Mouse (Mus musculus): ENCODE data around the gene Slc8b1. TPM values are rescaled to one million over a fixed set of nuclear protein-coding genes. Genes with fewer than 3 reads are reported as not detected.
A peak's percentile ranks its signal among the peaks of the same experiment; 100 is the strongest.

Slc8b1 gene
- polyA plus RNA-seq, 1 experiment, result 23.0 TPM

GRCm38 (mm10) chr5:120502675-120503143 is 8.3 kb upstream of the Slc8b1 start:
- Histone ChIP-seq H3K27me3 (replicated peaks; ENCODE audit: control insufficient read depth, insufficient read depth, low read length) (no peaks in the 10 kb centered on the region), H3K36me3 (ENCODE audit: control insufficient read depth, insufficient read depth, low read length) (no peaks in the 10 kb centered on the region), H3K4me3 (ENCODE audit: insufficient read depth, low read depth, low read length) (peak overlapping the region; percentile 90), H3K27ac (ENCODE audit: insufficient read depth, low read depth, low read length) (0 out of 2 replicates have a peak overlapping the region, but pooled peaks have one; percentile 33), H3K4me1 (ENCODE audit: control insufficient read depth, insufficient read depth, low read length) (peaks cover 10% of the 10 kb centered on the region)
- TF ChIP-seq CTCF (conservative IDR thresholded peaks at IDR 0.05; ENCODE audit: insufficient read depth, insufficient read length, low read depth, low read length) (no peak), POLR2A (IDR thresholded peaks at IDR 0.05; ENCODE audit: low read depth, low read length) (no peak)
- no peak for DNase-seq
- WGBS, result 6% methylated on average over 12 of the region's 12 CpGs

GRCm38 (mm10) chr5:120503144-120503795 is 7.7 kb upstream of the Slc8b1 start, which contains the start of gene Plbd2:
Gene Plbd2 (minus strand): TSS chr5:120503625.
- Histone ChIP-seq H3K4me1 (ENCODE audit: control insufficient read depth, insufficient read depth, low read length) (peaks cover 10% of the 10 kb centered on the region), H3K27ac (ENCODE audit: insufficient read depth, low read depth, low read length) (peak within 1 kb of the TSS; percentile 33; the same call in 1 of the 2 replicates), H3K4me3 (ENCODE audit: insufficient read depth, low read depth, low read length) (peak within 1 kb of the TSS; percentile 90), H3K36me3 (ENCODE audit: control insufficient read depth, insufficient read depth, low read length) (no peaks in the 10 kb centered on the region), H3K27me3 (replicated peaks; ENCODE audit: control insufficient read depth, insufficient read depth, low read length) (no peaks in the 10 kb centered on the region)
- peak; percentile 89 for DNase-seq
- TF ChIP-seq POLR2A (IDR thresholded peaks at IDR 0.05; ENCODE audit: low read depth, low read length) (no peak), CTCF (conservative IDR thresholded peaks at IDR 0.05; ENCODE audit: insufficient read depth, insufficient read length, low read depth, low read length) (no peak)
- WGBS, result 1% methylated on average over 54 of the region's 55 CpGs

- DNase-seq, result peak; percentile 87
- 20% methylated on average over 16 of the region's 16 CpGs for WGBS
- no peak for TF ChIP-seq POLR2A (IDR thresholded peaks at IDR 0.05; ENCODE audit: low read depth, low read length)
- peak; percentile 94 for TF ChIP-seq CTCF (conservative IDR thresholded peaks at IDR 0.05; ENCODE audit: insufficient read depth, insufficient read length, low read depth, low read length)
- Histone ChIP-seq H3K4me1 (ENCODE audit: control insufficient read depth, insufficient read depth, low read length) (peaks cover 10% of the 10 kb centered on the region), H3K36me3 (ENCODE audit: control insufficient read depth, insufficient read depth, low read length) (no peaks in the 10 kb centered on the region), H3K27ac (ENCODE audit: insufficient read depth, low read depth, low read length) (no peak overlapping the region), H3K4me3 (ENCODE audit: insufficient read depth, low read depth, low read length) (no peak overlapping the region), H3K27me3 (replicated peaks; ENCODE audit: control insufficient read depth, insufficient read depth, low read length) (no peaks in the 10 kb centered on the region)
These were observed 5.6 kb upstream of the Slc8b1 start for GRCm38 (mm10) chr5:120505368-120505767.

GRCm38 (mm10) chr5:120505781-120506180 is 5.2 kb upstream of the Slc8b1 start:
- peaks cover 10% of the 10 kb centered on the region for H3K4me1 ChIP-seq (ENCODE audit: control insufficient read depth, insufficient read depth, low read length)
- H3K36me3 ChIP-seq (ENCODE audit: control insufficient read depth, insufficient read depth, low read length), result no peaks in the 10 kb centered on the region
- H3K27ac ChIP-seq (ENCODE audit: insufficient read depth, low read depth, low read length), result no peak overlapping the region
- H3K4me3 ChIP-seq (ENCODE audit: insufficient read depth, low read depth, low read length), result no peak overlapping the region
- 67% methylated on average over 9 of the region's 9 CpGs for WGBS
- H3K27me3 ChIP-seq (replicated peaks; ENCODE audit: control insufficient read depth, insufficient read depth, low read length), result no peaks in the 10 kb centered on the region
- DNase-seq, result no peak
- TF ChIP-seq POLR2A (IDR thresholded peaks at IDR 0.05; ENCODE audit: low read depth, low read length), result no peak
- TF ChIP-seq CTCF (conservative IDR thresholded peaks at IDR 0.05; ENCODE audit: insufficient read depth, insufficient read length, low read depth, low read length), result no peak

- Histone ChIP-seq H3K4me1 (ENCODE audit: control insufficient read depth, insufficient read depth, low read length) (peaks cover 10% of the 10 kb centered on the region), H3K36me3 (ENCODE audit: control insufficient read depth, insufficient read depth, low read length) (no peaks in the 10 kb centered on the region), H3K27me3 (replicated peaks; ENCODE audit: control insufficient read depth, insufficient read depth, low read length) (no peaks in the 10 kb centered on the region), H3K27ac (ENCODE audit: insufficient read depth, low read depth, low read length) (no peak overlapping the region), H3K4me3 (ENCODE audit: insufficient read depth, low read depth, low read length) (no peak overlapping the region)
- WGBS, result 59% methylated on average over 9 of the region's 9 CpGs
- DNase-seq, result no peak
- TF ChIP-seq CTCF (conservative IDR thresholded peaks at IDR 0.05; ENCODE audit: insufficient read depth, insufficient read length, low read depth, low read length), result no peak
- TF ChIP-seq POLR2A (IDR thresholded peaks at IDR 0.05; ENCODE audit: low read depth, low read length), result no peak
These were observed 4.5 kb upstream of the Slc8b1 start for GRCm38 (mm10) chr5:120506490-120506889.

- no peak for TF ChIP-seq CTCF (conservative IDR thresholded peaks at IDR 0.05; ENCODE audit: insufficient read depth, insufficient read length, low read depth, low read length)
- TF ChIP-seq POLR2A (IDR thresholded peaks at IDR 0.05; ENCODE audit: low read depth, low read length), result no peak
- 75% methylated on average over 4 of the region's 4 CpGs for WGBS
- no peaks in the 10 kb centered on the region for H3K36me3 ChIP-seq (ENCODE audit: control insufficient read depth, insufficient read depth, low read length)
- H3K4me1 ChIP-seq (ENCODE audit: control insufficient read depth, insufficient read depth, low read length), result peaks cover 12% of the 10 kb centered on the region
- no peak for DNase-seq
- H3K27ac ChIP-seq (ENCODE audit: insufficient read depth, low read depth, low read length), result no peak overlapping the region
- H3K27me3 ChIP-seq (replicated peaks; ENCODE audit: control insufficient read depth, insufficient read depth, low read length), result no peaks in the 10 kb centered on the region
- no peak overlapping the region for H3K4me3 ChIP-seq (ENCODE audit: insufficient read depth, low read depth, low read length)
These were observed 3.7 kb upstream of the Slc8b1 start for GRCm38 (mm10) chr5:120507311-120507710.

GRCm38 (mm10) chr5:120511643-120512220 is 764 bp downstream of the Slc8b1 start:
- H3K4me1 ChIP-seq (ENCODE audit: control insufficient read depth, insufficient read depth, low read length), result peaks cover 33% of the 10 kb centered on the region
- no peaks in the 10 kb centered on the region for H3K27me3 ChIP-seq (replicated peaks; ENCODE audit: control insufficient read depth, insufficient read depth, low read length)
- H3K4me3 ChIP-seq (ENCODE audit: insufficient read depth, low read depth, low read length), result peak overlapping the region; percentile 83
- H3K27ac ChIP-seq (ENCODE audit: insufficient read depth, low read depth, low read length), result peak overlapping the region; percentile 87
- 6% methylated on average over 14 of the region's 14 CpGs for WGBS
- TF ChIP-seq POLR2A (IDR thresholded peaks at IDR 0.05; ENCODE audit: low read depth, low read length), result no peak
- TF ChIP-seq CTCF (conservative IDR thresholded peaks at IDR 0.05; ENCODE audit: insufficient read depth, insufficient read length, low read depth, low read length), result no peak
- no peaks in the 10 kb centered on the region for H3K36me3 ChIP-seq (ENCODE audit: control insufficient read depth, insufficient read depth, low read length)
- DNase-seq, result peak; percentile 36

Data from kidney, adult 2 months (tissue).